Mouse (Mus musculus) cerebellum, postnatal 36 days (tissue): Measurements from ENCODE around the gene Actr6.

Experiments
- DNase-seq, 2 experiments: peaks; one replicate each; pipeline ENCODE4 v3.0.0; 2021 to 2022; ENCODE audit warnings: mixed read lengths in 2 of 2

Actr6 gene

GRCm38 (mm10) chr10:89732001-89732794 is at the start of gene Actr6:
TSS of gene Actr6 (minus strand) at chr10:89732295.
- peak; percentile 91 to 94 for DNase-seq

GRCm38 (mm10) chr10:89776029-89776428 is 43.9 kb upstream of the Actr6 start:
- DNase-seq = no peak

GRCm38 (mm10) chr10:89771894-89772293 is 39.8 kb upstream of the Actr6 start:
- no peak for DNase-seq

GRCm38 (mm10) chr10:89769096-89769495 is 37.0 kb upstream of the Actr6 start:
- DNase-seq = no peak

- no peak for DNase-seq
These were observed 36.4 kb upstream of the Actr6 start for GRCm38 (mm10) chr10:89768352-89769020.

GRCm38 (mm10) chr10:89765790-89766714 is 34.0 kb upstream of the Actr6 start:
- DNase-seq = no peak

- no peak for DNase-seq
These were observed 32.5 kb upstream of the Actr6 start for GRCm38 (mm10) chr10:89764457-89765121.

GRCm38 (mm10) chr10:89760772-89761171 is 28.7 kb upstream of the Actr6 start:
- DNase-seq = no peak

- no peak for DNase-seq
These were observed 23.1 kb upstream of the Actr6 start for GRCm38 (mm10) chr10:89755231-89755630.

- no peak for DNase-seq
These were observed 19.0 kb upstream of the Actr6 start for GRCm38 (mm10) chr10:89751069-89751468.

- no peak for DNase-seq
These were observed 16.5 kb upstream of the Actr6 start for GRCm38 (mm10) chr10:89748619-89749018.

- no peak for DNase-seq
These were observed 15.8 kb upstream of the Actr6 start for GRCm38 (mm10) chr10:89747911-89748310.

GRCm38 (mm10) chr10:89747221-89747905 is 15.3 kb upstream of the Actr6 start:
- DNase-seq = peak; percentile 6 to 11

- no peak for DNase-seq
These were observed 14.5 kb upstream of the Actr6 start for GRCm38 (mm10) chr10:89746581-89746980.

- DNase-seq = no peak
These were observed 13.5 kb upstream of the Actr6 start for GRCm38 (mm10) chr10:89745666-89746020.

GRCm38 (mm10) chr10:89744871-89745665 is 13.0 kb upstream of the Actr6 start, which contains the start of gene Uhrf1bp1l:
TSS of gene Uhrf1bp1l (plus strand) at chr10:89744991.
- DNase-seq = peak; percentile 89 to 91

GRCm38 (mm10) chr10:89744341-89744740 is 12.2 kb upstream of the Actr6 start:
- DNase-seq = no peak

GRCm38 (mm10) chr10:89743266-89743665 is 11.2 kb upstream of the Actr6 start:
- DNase-seq = no peak

GRCm38 (mm10) chr10:89740995-89741394 is 8.9 kb upstream of the Actr6 start:
- no peak for DNase-seq

GRCm38 (mm10) chr10:89739703-89740102 is 7.6 kb upstream of the Actr6 start:
- no peak for DNase-seq

GRCm38 (mm10) chr10:89738395-89738794 is 6.3 kb upstream of the Actr6 start:
- DNase-seq = no peak
